Mouse (Mus musculus) colon, adult 2 months (tissue): ENCODE results near the gene D630045J12Rik. TPM values are rescaled to one million over a fixed set of nuclear protein-coding genes. Genes with fewer than 3 reads are reported as not detected.

Source experiments
- polyA plus RNA-seq: library from polyadenylated mRNA; depleted of rRNA; stranded (reverse); fragments of >200 nt; gene quantifications from 2 replicates; pipeline ENCODE4 v1.2.3, GENCODE M21; 2012; rRNA removed

D630045J12Rik gene
- 1.5 TPM in 2 replicates for polyA plus RNA-seq

GRCm38 (mm10) chr6:38253736-38254641, at the start of gene D630045J12Rik:
Gene D630045J12Rik, minus strand, starts transcription at chr6:38254009.

GRCm38 (mm10) chr6:38298761-38299401, 45.1 kb upstream of the D630045J12Rik start, which contains the start of gene Zc3hav1l:
Gene Zc3hav1l, minus strand, starts transcription at chr6:38299259.

GRCm38 (mm10) chr6:38124207-38124835, 129.5 kb downstream of the D630045J12Rik start, which contains the start of gene Atp6v0a4:
Gene Atp6v0a4, minus strand, starts transcription at chr6:38124586.

GRCm38 (mm10) chr6:38109160-38109795, 144.5 kb downstream of the D630045J12Rik start, which contains the start of gene Tmem213:
Gene Tmem213, plus strand, starts transcription at chr6:38109255.

Other genes starting within 250 kb of the D630045J12Rik start
- gene Svopl, start 207.0 kb downstream of the D630045J12Rik start, polyA plus RNA-seq, result 2.2 and 4.1 TPM in 2 replicates
- gene Tmem213, start 144.8 kb downstream of the D630045J12Rik start, polyA plus RNA-seq, result 0.22 TPM in 1 of 2 replicates, not detected in the other
- 0.80 and 1.2 TPM in 2 replicates for gene Atp6v0a4, start 129.4 kb downstream of the D630045J12Rik start, polyA plus RNA-seq
- gene Zc3hav1l, start 45.2 kb upstream of the D630045J12Rik start, polyA plus RNA-seq, result 1.4 and 1.9 TPM in 2 replicates
- gene Zc3hav1, start 100.6 kb upstream of the D630045J12Rik start, polyA plus RNA-seq, result 24.5 and 26.5 TPM in 2 replicates
- 0.36 and 0.43 TPM in 2 replicates for gene Ttc26, start 127.5 kb upstream of the D630045J12Rik start, polyA plus RNA-seq
- 4.0 and 4.3 TPM in 2 replicates for gene Ubn2, start 179.9 kb upstream of the D630045J12Rik start, polyA plus RNA-seq